Comparison of ENCODE assay signal across 28 mouse cellular contexts in genomic region chr8:67061506-67061905, GRCm38 (mm10).
A peak's percentile ranks its signal among the peaks of the same experiment; 100 is the strongest.
DNase-seq lines count a peak whose midpoint lies in the region; ATAC-seq and TF ChIP-seq lines count a peak whose summit lies in the region.
"Had no signal": no experiment of that assay in that cellular context is flagged by ENCODE, and none has a peak within 500 bp of the region (broad histone marks: within the 10 kb centered on the region; RNA-seq: fewer than 3 reads in every experiment).

No protein-coding gene starts in this region.

- DNase-seq in forebrain, postnatal 0 days: peak; percentile 14
- DNase-seq in left cerebral cortex, postnatal 14 days (ENCODE audit: low spot score in 2 of 2): peak; percentile 5 to 16
- no peak for DNase-seq in left cerebral cortex, postnatal 36 days (ENCODE audit: low spot score in 2 of 2)
- DNase-seq in right cerebral cortex, postnatal 10 days (ENCODE audit: low spot score in 2 of 2): peak; percentile 22 to 27
- DNase-seq in right cerebral cortex, adult 18-20 months: no peak
- peak; percentile 20 for DNase-seq in brain, adult 2 months (ENCODE audit: low read depth, low spot score)
- DNase-seq in frontal cortex, postnatal 10 days (ENCODE audit: low spot score in 2 of 2): no peak
- DNase-seq: adrenal gland, postnatal 10 days; adrenal gland, postnatal 36 days; cerebellum, adult 11-12 months; cerebellum, adult 8-10 months; cerebellum, postnatal 36 days; embryo, embryonic 11 days; gastrocnemius, postnatal 25 days; heart, adult 2 months; heart, postnatal 4 days had no signal

- H3K9me3 ChIP-seq in forebrain, postnatal 0 days (ENCODE audit: low read length): no peaks in the 10 kb centered on the region
- no peaks in the 10 kb centered on the region for H3K9me3 ChIP-seq in forebrain, embryonic 16.5 days (ENCODE audit: control insufficient read depth, low read length)
- H3K9me3 ChIP-seq: embryonic facial prominence, embryonic 10.5 days; embryonic facial prominence, embryonic 13.5 days; forebrain, embryonic 12.5 days; forebrain, embryonic 15.5 days had no signal

- H3K4me2 ChIP-seq in forebrain, postnatal 0 days (ENCODE audit: low read depth): no peak overlapping the region
- no peak overlapping the region for H3K4me2 ChIP-seq in forebrain, embryonic 16.5 days (ENCODE audit: low read length)
- H3K4me2 ChIP-seq: embryonic facial prominence, embryonic 13.5 days; forebrain, embryonic 12.5 days; forebrain, embryonic 15.5 days; heart, embryonic 11.5 days; hindbrain, embryonic 14.5 days had no signal

- no peaks in the 10 kb centered on the region for H3K36me3 ChIP-seq in forebrain, postnatal 0 days (ENCODE audit: insufficient read depth)
- no peaks in the 10 kb centered on the region for H3K36me3 ChIP-seq in forebrain, embryonic 16.5 days (ENCODE audit: control insufficient read depth, insufficient read depth)
- H3K36me3 ChIP-seq: embryonic facial prominence, embryonic 10.5 days; embryonic facial prominence, embryonic 13.5 days; forebrain, embryonic 12.5 days; forebrain, embryonic 15.5 days had no signal

- no peaks in the 10 kb centered on the region for H3K27me3 ChIP-seq in forebrain, postnatal 0 days (ENCODE audit: insufficient read depth, low read length)
- H3K27me3 ChIP-seq in forebrain, embryonic 16.5 days (replicated peaks; ENCODE audit: control insufficient read depth, insufficient read depth, low read length): no peaks in the 10 kb centered on the region
- H3K27me3 ChIP-seq: embryonic facial prominence, embryonic 13.5 days; forebrain, embryonic 12.5 days; forebrain, embryonic 15.5 days had no signal

- no peaks in the 10 kb centered on the region for H3K4me1 ChIP-seq in forebrain, postnatal 0 days (ENCODE audit: insufficient read depth)
- no peaks in the 10 kb centered on the region for H3K4me1 ChIP-seq in forebrain, embryonic 16.5 days (replicated peaks; ENCODE audit: control insufficient read depth, insufficient read depth, low read length)
- H3K4me1 ChIP-seq: embryonic facial prominence, embryonic 10.5 days; embryonic facial prominence, embryonic 13.5 days; forebrain, embryonic 12.5 days; forebrain, embryonic 15.5 days had no signal

- H3K9ac ChIP-seq in forebrain, postnatal 0 days: no peak overlapping the region
- no peak overlapping the region for H3K9ac ChIP-seq in forebrain, embryonic 16.5 days (replicated peaks; ENCODE audit: low read depth, low read length)
- H3K9ac ChIP-seq: embryonic facial prominence, embryonic 13.5 days; forebrain, embryonic 12.5 days; forebrain, embryonic 15.5 days; hindbrain, embryonic 14.5 days had no signal

- H3K27ac ChIP-seq in forebrain, postnatal 0 days (ENCODE audit: low read depth, low read length): no peak overlapping the region
- no peak overlapping the region for H3K27ac ChIP-seq in forebrain, embryonic 16.5 days (ENCODE audit: low read length)
- H3K27ac ChIP-seq: embryonic facial prominence, embryonic 10.5 days; embryonic facial prominence, embryonic 13.5 days; forebrain, embryonic 12.5 days; forebrain, embryonic 15.5 days; heart, adult 2 months; hindbrain, embryonic 14.5 days; hindbrain, postnatal 0 days had no signal

- intact Hi-C loops in left cerebral cortex, postnatal 14 days (cut with DNase I): no loop called here
- intact Hi-C loops in left cerebral cortex, postnatal 36 days (cut with DNase I): no loop called here

- no peak overlapping the region for H3K4me3 ChIP-seq in forebrain, postnatal 0 days (ENCODE audit: low read depth, low read length)
- H3K4me3 ChIP-seq in forebrain, embryonic 16.5 days (replicated peaks; ENCODE audit: low read length): no peak overlapping the region
- H3K4me3 ChIP-seq: embryonic facial prominence, embryonic 10.5 days; embryonic facial prominence, embryonic 13.5 days; erythroblast, embryonic 14.5 days; forebrain, embryonic 12.5 days; forebrain, embryonic 15.5 days; heart, adult 2 months had no signal

- WGBS in forebrain, postnatal 0 days: 64% methylated on average over 2 of the region's 2 CpGs
- WGBS in forebrain, embryonic 16.5 days: 72% methylated on average over 2 of the region's 2 CpGs

- no peak for TF ChIP-seq CTCF in forebrain, postnatal 0 days (IDR thresholded peaks at IDR 0.05; ENCODE audit: low read depth)

- ATAC-seq in forebrain, postnatal 0 days: no peak
- ATAC-seq in forebrain, embryonic 16.5 days: no peak
- ATAC-seq: activated CD4-positive, CD25-positive, alpha-beta regulatory T cell, adult 4 months; forebrain, embryonic 15.5 days; hindbrain, postnatal 0 days; inflammation-experienced regulatory T-cells, adult 6 months; intestine, embryonic 16.5 days had no signal

Comparison
In these comparisons a context has a peak if more than half of its experiments do, and no peak if none do; other contexts are left out.
1. DNase-seq: peak in forebrain, postnatal 0 days (single experiment), left cerebral cortex, postnatal 14 days (2 of 2), right cerebral cortex, postnatal 10 days (2 of 2) and brain, adult 2 months (single experiment); none in left cerebral cortex, postnatal 36 days (0 of 2), right cerebral cortex, adult 18-20 months (single experiment) and frontal cortex, postnatal 10 days (0 of 2).